Mouse (Mus musculus): ENCODE measurements around the gene Enox1. TPM values are rescaled to one million over a fixed set of nuclear protein-coding genes. Genes with fewer than 3 reads are reported as not detected.

Enox1 gene
- polyA plus RNA-seq, 1 experiment from 2014 or later = 0.40 TPM

- no peaks in the 10 kb centered on the region for H3K9me3 ChIP-seq (replicated peaks)
- no peak for DNase-seq
- no peaks in the 10 kb centered on the region for H3K27me3 ChIP-seq
- no peak overlapping the region for H3K27ac ChIP-seq
- WGBS (ENCODE audit: insufficient replicate concordance) = 82% methylated on average over 11 of the region's 11 CpGs
- H3K4me2 ChIP-seq = no peak overlapping the region
- no peak overlapping the region for H3K4me3 ChIP-seq (replicated peaks)
- H3K4me1 ChIP-seq (replicated peaks) = 0 out of 2 replicates have a peak, but pooled peaks cover 4% of the 10 kb centered on the region
- H3K36me3 ChIP-seq = no peaks in the 10 kb centered on the region
- no peak for ATAC-seq (ENCODE audit: low read depth)
- H3K9ac ChIP-seq = no peak overlapping the region
These were observed 515.4 kb downstream of the Enox1 start for GRCm38 (mm10) chr14:77671961-77672360.

DNA sequence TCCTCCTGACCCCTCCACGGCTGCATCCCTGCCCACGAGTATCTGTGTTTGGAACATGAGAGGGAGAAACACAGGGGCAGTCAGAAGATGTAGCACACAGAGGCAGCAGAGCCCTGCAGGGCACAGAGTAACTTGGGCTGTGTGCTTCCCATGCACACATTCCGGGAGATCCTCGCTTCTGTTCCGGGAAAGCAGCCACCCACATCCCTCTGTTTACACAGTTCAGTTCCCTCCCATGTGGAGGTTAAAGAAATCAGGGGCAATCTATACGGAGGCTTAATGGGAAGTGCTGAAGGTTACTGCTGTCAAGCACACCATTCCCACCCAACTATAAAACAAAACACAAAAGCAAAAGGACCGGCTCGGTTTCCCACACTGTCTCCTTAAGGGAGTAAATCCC, 516.6 kb downstream of the Enox1 start:
- peak; percentile 51; the same call in 1 of the 2 replicates for ATAC-seq (ENCODE audit: low read depth)
- Histone ChIP-seq H3K36me3 (no peaks in the 10 kb centered on the region), H3K4me3 (replicated peaks) (no peak overlapping the region), H3K27ac (no peak overlapping the region), H3K4me2 (no peak overlapping the region), H3K9me3 (replicated peaks) (no peaks in the 10 kb centered on the region), H3K4me1 (replicated peaks) (0 out of 2 replicates have a peak, but pooled peaks cover 4% of the 10 kb centered on the region), H3K27me3 (no peaks in the 10 kb centered on the region), H3K9ac (no peak overlapping the region)
- WGBS (ENCODE audit: insufficient replicate concordance) = 46% methylated on average over 8 of the region's 8 CpGs
- DNase-seq = no peak

GRCm38 (mm10) chr14:77677951-77678350, 521.4 kb downstream of the Enox1 start:
- no peak overlapping the region for H3K4me3 ChIP-seq (replicated peaks)
- no peaks in the 10 kb centered on the region for H3K9me3 ChIP-seq (replicated peaks)
- no peak for DNase-seq
- H3K4me2 ChIP-seq = no peak overlapping the region
- no peaks in the 10 kb centered on the region for H3K27me3 ChIP-seq
- no peak for ATAC-seq (ENCODE audit: low read depth)
- H3K9ac ChIP-seq = no peak overlapping the region
- H3K4me1 ChIP-seq (replicated peaks) = 0 out of 2 replicates have a peak, but pooled peaks cover under 1% of the 10 kb centered on the region
- no peaks in the 10 kb centered on the region for H3K36me3 ChIP-seq
- H3K27ac ChIP-seq = no peak overlapping the region
- 67% methylated on average over 7 of the region's 7 CpGs for WGBS (ENCODE audit: insufficient replicate concordance)

GRCm38 (mm10) chr14:77679877-77680276, 523.3 kb downstream of the Enox1 start:
- no peak for ATAC-seq (ENCODE audit: low read depth)
- no peaks in the 10 kb centered on the region for H3K4me1 ChIP-seq (replicated peaks)
- no peaks in the 10 kb centered on the region for H3K36me3 ChIP-seq
- no peaks in the 10 kb centered on the region for H3K27me3 ChIP-seq
- no peaks in the 10 kb centered on the region for H3K9me3 ChIP-seq (replicated peaks)
- no peak overlapping the region for H3K4me2 ChIP-seq
- whole genome bisulfite sequencing (ENCODE audit: insufficient replicate concordance) = 65% methylated on average over 9 of the region's 9 CpGs
- H3K27ac ChIP-seq = no peak overlapping the region
- H3K4me3 ChIP-seq (replicated peaks) = no peak overlapping the region
- no peak for DNase-seq
- H3K9ac ChIP-seq = no peak overlapping the region

- H3K9ac ChIP-seq = no peak overlapping the region
- WGBS (ENCODE audit: insufficient replicate concordance) = 67% methylated on average over 10 of the region's 10 CpGs
- ATAC-seq (ENCODE audit: low read depth) = no peak
These were observed 526.5 kb downstream of the Enox1 start for GRCm38 (mm10) chr14:77682888-77683555.

DNA sequence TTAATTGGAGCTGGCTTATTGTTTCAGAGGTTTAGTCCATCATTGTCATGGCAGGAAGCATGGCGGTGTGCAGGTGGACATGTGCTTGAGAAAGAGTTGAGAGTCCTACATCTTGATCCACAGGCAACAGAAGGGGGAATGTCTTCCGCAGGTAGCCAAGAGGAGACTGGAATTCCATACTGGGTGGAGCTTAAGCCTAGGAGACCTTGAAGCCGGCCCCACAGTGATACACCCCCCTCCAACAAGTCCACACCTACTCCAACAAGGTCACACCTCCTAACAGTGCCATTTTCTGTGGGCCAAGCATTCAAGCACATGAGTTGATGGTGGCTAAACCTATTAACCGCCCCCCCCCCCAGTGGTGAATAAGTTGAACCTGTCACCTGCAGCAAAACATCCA, 533.3 kb downstream of the Enox1 start:
- no peak overlapping the region for H3K4me3 ChIP-seq (replicated peaks)

More at GRCm38 (mm10) chr14:77682888-77683555, 526.5 kb downstream of the Enox1 start:
- H3K36me3 ChIP-seq = no peaks in the 10 kb centered on the region
- no peaks in the 10 kb centered on the region for H3K27me3 ChIP-seq
- no peak overlapping the region for H3K4me2 ChIP-seq
- H3K4me3 ChIP-seq (replicated peaks) = no peak overlapping the region
- H3K9me3 ChIP-seq (replicated peaks) = no peaks in the 10 kb centered on the region
- DNase-seq = no peak
- no peak overlapping the region for H3K27ac ChIP-seq
- no peaks in the 10 kb centered on the region for H3K4me1 ChIP-seq (replicated peaks)

DNA sequence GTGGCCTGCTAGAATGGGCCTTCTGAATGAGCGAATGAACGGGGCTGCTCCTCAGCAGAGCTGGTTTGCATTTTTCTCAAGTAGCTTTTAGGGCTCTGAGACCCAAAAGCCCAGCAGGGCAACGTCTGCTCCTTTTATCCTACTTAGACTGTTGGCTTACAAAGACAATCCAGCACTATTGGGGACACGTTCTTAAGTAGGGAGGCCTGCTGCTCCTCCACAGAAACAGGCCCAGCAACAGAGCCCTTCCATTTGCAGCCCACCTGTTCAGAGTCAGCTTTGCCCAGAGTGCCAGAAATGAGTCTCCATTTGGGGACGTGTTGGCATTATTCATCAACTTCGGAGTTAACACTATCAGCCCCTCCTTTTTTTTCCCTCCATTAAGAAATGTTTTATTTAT, 548.4 kb downstream of the Enox1 start:
- no peak overlapping the region for H3K9ac ChIP-seq
- H3K4me3 ChIP-seq (replicated peaks) = no peak overlapping the region
- WGBS (ENCODE audit: insufficient replicate concordance) = 56% methylated on average over 6 of the region's 6 CpGs
- no peaks in the 10 kb centered on the region for H3K4me1 ChIP-seq (replicated peaks)
- ATAC-seq (ENCODE audit: low read depth) (no peak), DNase-seq (no peak)
- no peak overlapping the region for H3K4me2 ChIP-seq
- H3K27me3 ChIP-seq = no peaks in the 10 kb centered on the region
- H3K36me3 ChIP-seq = no peaks in the 10 kb centered on the region
- no peaks in the 10 kb centered on the region for H3K9me3 ChIP-seq (replicated peaks)
- H3K27ac ChIP-seq = no peak overlapping the region

More for the DNA sequence above, 533.3 kb downstream of the Enox1 start:
- Histone ChIP-seq H3K36me3 (no peaks in the 10 kb centered on the region), H3K27ac (no peak overlapping the region), H3K4me2 (no peak overlapping the region), H3K9me3 (replicated peaks) (no peaks in the 10 kb centered on the region), H3K27me3 (no peaks in the 10 kb centered on the region), H3K4me1 (replicated peaks) (no peaks in the 10 kb centered on the region), H3K9ac (no peak overlapping the region)
- ATAC-seq (ENCODE audit: low read depth) (no peak), DNase-seq (no peak)
- WGBS (ENCODE audit: insufficient replicate concordance) = 59% methylated on average over 4 of the region's 4 CpGs

- Histone ChIP-seq H3K36me3 (no peaks in the 10 kb centered on the region), H3K4me3 (replicated peaks) (no peak overlapping the region), H3K27ac (no peak overlapping the region), H3K27me3 (no peaks in the 10 kb centered on the region), H3K4me2 (no peak overlapping the region), H3K4me1 (replicated peaks) (no peaks in the 10 kb centered on the region), H3K9me3 (replicated peaks) (no peaks in the 10 kb centered on the region), H3K9ac (no peak overlapping the region)
- DNase-seq (no peak), ATAC-seq (ENCODE audit: low read depth) (no peak)
- 70% methylated on average over 21 of the region's 21 CpGs for WGBS (ENCODE audit: insufficient replicate concordance)
These were observed 550.1 kb downstream of the Enox1 start for GRCm38 (mm10) chr14:77706511-77707246.

- Histone ChIP-seq H3K27me3 (no peaks in the 10 kb centered on the region), H3K9ac (no peak overlapping the region), H3K27ac (no peak overlapping the region), H3K36me3 (no peaks in the 10 kb centered on the region), H3K4me2 (no peak overlapping the region), H3K9me3 (replicated peaks) (0 out of 2 replicates have a peak, but pooled peaks cover 3% of the 10 kb centered on the region), H3K4me1 (replicated peaks) (no peaks in the 10 kb centered on the region), H3K4me3 (replicated peaks) (no peak overlapping the region)
- ATAC-seq (ENCODE audit: low read depth) (no peak), DNase-seq (no peak)
- 73% methylated on average over 12 of the region's 12 CpGs for WGBS (ENCODE audit: insufficient replicate concordance)
These were observed 550.7 kb downstream of the Enox1 start for GRCm38 (mm10) chr14:77707279-77707678.

DNA sequence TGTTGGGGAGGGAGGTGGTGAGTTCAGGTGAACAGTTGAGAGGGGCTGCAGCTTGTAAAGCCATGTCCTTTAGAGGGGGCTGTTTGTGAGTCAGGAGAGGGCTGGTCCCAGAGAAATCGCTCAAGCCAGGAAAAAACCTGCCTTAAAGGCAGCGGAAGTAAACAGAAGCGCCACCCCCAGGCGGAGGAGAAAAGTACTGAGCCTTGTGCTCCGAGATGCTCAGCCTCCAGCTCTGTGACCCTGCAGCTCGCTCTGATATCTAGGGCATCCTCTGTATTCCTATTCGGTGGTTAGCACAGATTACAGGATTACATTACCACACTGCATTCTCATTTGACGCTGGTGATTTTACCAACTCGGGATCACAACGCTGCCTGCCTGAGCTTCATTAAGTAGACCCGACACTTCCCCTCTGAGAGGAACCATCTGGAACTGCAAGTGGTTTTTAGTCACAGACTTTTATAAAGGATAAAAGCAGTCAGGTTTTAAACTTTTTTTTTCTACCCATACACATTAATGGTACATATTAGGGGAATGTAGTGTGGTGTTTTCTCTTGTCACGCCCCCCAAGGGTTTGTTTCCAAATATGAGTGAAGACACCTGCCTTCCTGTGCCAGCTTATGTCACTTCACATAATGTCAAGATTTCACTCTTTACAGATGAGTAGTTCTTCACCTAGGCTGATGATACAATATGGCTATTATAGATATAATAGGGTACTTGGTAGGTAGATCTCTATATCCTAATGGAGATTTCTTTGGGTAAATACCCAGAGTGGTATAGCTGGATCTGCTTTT, 552.0 kb downstream of the Enox1 start:
- Histone ChIP-seq H3K4me1 (replicated peaks) (no peaks in the 10 kb centered on the region), H3K27me3 (no peaks in the 10 kb centered on the region), H3K4me3 (replicated peaks) (no peak overlapping the region), H3K27ac (no peak overlapping the region), H3K9ac (no peak overlapping the region), H3K9me3 (replicated peaks) (0 out of 2 replicates have a peak, but pooled peaks cover 3% of the 10 kb centered on the region), H3K36me3 (no peaks in the 10 kb centered on the region), H3K4me2 (no peak overlapping the region)
- WGBS (ENCODE audit: insufficient replicate concordance) = 48% methylated on average over 12 of the region's 12 CpGs
- ATAC-seq (ENCODE audit: low read depth) (no peak), DNase-seq (no peak)

DNA sequence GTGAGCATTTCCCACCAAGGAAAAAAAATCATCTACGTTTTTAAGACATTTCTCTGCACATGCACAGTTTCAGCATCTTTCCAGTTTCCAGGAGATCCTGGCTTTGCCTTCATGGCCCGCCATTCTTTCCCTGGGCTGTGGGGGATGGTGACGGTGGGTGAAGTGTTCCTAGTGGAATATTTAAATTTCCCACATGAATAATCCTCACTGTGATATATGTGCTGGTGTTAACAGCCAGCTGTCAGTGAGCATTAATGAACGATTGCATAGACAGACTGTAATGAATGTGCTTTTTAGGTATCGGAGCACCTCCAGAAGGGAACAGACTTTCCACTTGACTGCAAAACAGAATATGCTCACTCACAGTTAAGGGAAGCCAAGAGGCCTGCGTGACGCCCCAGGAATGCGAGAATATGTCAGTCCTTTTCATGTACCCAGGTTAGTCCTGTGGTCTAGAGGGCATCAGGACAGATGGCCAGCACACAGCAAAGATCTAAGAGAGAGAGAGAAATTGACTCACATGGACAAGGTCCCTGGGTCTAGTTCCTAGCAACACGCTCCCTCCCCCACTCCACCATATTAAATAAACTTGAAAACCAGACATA, 558.5 kb downstream of the Enox1 start:
- no peaks in the 10 kb centered on the region for H3K36me3 ChIP-seq
- no peaks in the 10 kb centered on the region for H3K27me3 ChIP-seq
- H3K9ac ChIP-seq = no peak overlapping the region
- H3K4me3 ChIP-seq (replicated peaks) = no peak overlapping the region
- 61% methylated on average over 9 of the region's 9 CpGs for WGBS (ENCODE audit: insufficient replicate concordance)
- no peak for DNase-seq
- H3K27ac ChIP-seq = no peak overlapping the region
- no peaks in the 10 kb centered on the region for H3K4me1 ChIP-seq (replicated peaks)
- H3K4me2 ChIP-seq = no peak overlapping the region
- H3K9me3 ChIP-seq (replicated peaks) = 0 out of 2 replicates have a peak, but pooled peaks cover 3% of the 10 kb centered on the region
- no peak for ATAC-seq (ENCODE audit: low read depth)
